Mouse (Mus musculus) inflammation-experienced regulatory T-cells, adult 6 months (primary cell): ENCODE data around the gene Olfr156. TPM values are rescaled to one million over a fixed set of nuclear protein-coding genes. Genes with fewer than 3 reads are reported as not detected.

Experiments
- polyA plus RNA-seq, 3 experiments: library from polyadenylated mRNA; unstranded; fragments of 100-300 nt; shearing (Covaris generic); gene quantifications; one replicate each; pipeline ENCODE4 v1.2.1; 2017

The Olfr156 gene
- polyA plus RNA-seq, 3 experiments from 2014 or later = not detected

Other genes starting within 250 kb of the Olfr156 start
- 10 to 100 TPM; 12.4 to 13.5 (median 12.6) TPM for gene Rgp1, start 245.2 kb downstream of the Olfr156 start, polyA plus RNA-seq
- 10 to 100 TPM; 12.8 to 14.6 (median 14.2) TPM for gene Gba2, start 245.0 kb downstream of the Olfr156 start, polyA plus RNA-seq
- not detected for gene Msmp, start 239.4 kb downstream of the Olfr156 start, polyA plus RNA-seq
- not detected for gene Npr2, start 192.0 kb downstream of the Olfr156 start, polyA plus RNA-seq
- gene Spag8, start 170.3 kb downstream of the Olfr156 start, polyA plus RNA-seq = under 1 TPM in 1 of 3 experiments, not detected in 2; 0.54 TPM
- 10 to 100 TPM; 30.3 to 47.5 (median 34.2) TPM for gene Hint2, start 167.4 kb downstream of the Olfr156 start, polyA plus RNA-seq
- gene Tmem8b, start 154.9 kb downstream of the Olfr156 start, polyA plus RNA-seq = 1 to 10 TPM in 1 of 3 experiments, under 1 TPM in 2; 0.87 to 1.0 (median 0.87) TPM
- gene Fam221b, start 154.8 kb downstream of the Olfr156 start, polyA plus RNA-seq = 1 to 10 TPM; 2.8 to 3.7 (median 3.4) TPM
- gene Olfr70, start 123.1 kb downstream of the Olfr156 start, polyA plus RNA-seq = not detected
- not detected for gene Olfr71, start 113.6 kb downstream of the Olfr156 start, polyA plus RNA-seq
- not detected for gene Hrct1, start 96.7 kb downstream of the Olfr156 start, polyA plus RNA-seq
- under 1 TPM in 1 of 3 experiments, not detected in 2; 0.23 TPM for gene Spaar, start 93.9 kb downstream of the Olfr156 start, polyA plus RNA-seq
- gene Olfr159, start 52.9 kb downstream of the Olfr156 start, polyA plus RNA-seq = not detected
- gene Olfr157, start 16.3 kb upstream of the Olfr156 start, polyA plus RNA-seq = under 1 TPM; 0.28 to 0.86 (median 0.56) TPM
- not detected for gene Olfr155, start 27.7 kb upstream of the Olfr156 start, polyA plus RNA-seq
- gene Reck, start 51.6 kb upstream of the Olfr156 start, polyA plus RNA-seq = 1 to 10 TPM; 3.6 to 6.3 (median 5.3) TPM
- gene Glipr2, start 133.5 kb upstream of the Olfr156 start, polyA plus RNA-seq = 100 to 1,000 TPM; 153 to 302 (median 185) TPM
- not detected for gene Ccin, start 159.6 kb upstream of the Olfr156 start, polyA plus RNA-seq
- gene Clta, start 180.6 kb upstream of the Olfr156 start, polyA plus RNA-seq = 100 to 1,000 TPM in 1 of 3 experiments, 10 to 100 TPM in 2; 89.3 to 100 (median 91.5) TPM